Mouse (Mus musculus): ENCODE data around the gene Sh3bp5. TPM values are rescaled to one million over a fixed set of nuclear protein-coding genes. Genes with fewer than 3 reads are reported as not detected.

Sh3bp5 gene
- polyA plus RNA-seq, 2 experiments, result 6.4 to 14.7 TPM

GRCm38 (mm10) chr14:31402693-31403092, 33.2 kb downstream of the Sh3bp5 start:
- TF ChIP-seq CTCF (IDR thresholded peaks at IDR 0.05; ENCODE audit: low read depth) (no peak), EP300 (IDR thresholded peaks at IDR 0.05; ENCODE audit: low read depth) (no peak)
- WGBS (ENCODE audit: insufficient replicate concordance), result 31% methylated on average over 5 of the region's 5 CpGs
- no peak for ATAC-seq (ENCODE audit: insufficient read depth)
- Histone ChIP-seq H3K27me3 (ENCODE audit: control insufficient read depth, insufficient read depth, low read length) (no peaks in the 10 kb centered on the region), H3K36me3 (replicated peaks; ENCODE audit: control insufficient read depth, insufficient read depth, low read depth) (no peaks in the 10 kb centered on the region), H3K4me3 (ENCODE audit: insufficient read depth in 1 of 2, low read depth in 2 of 2, low read length in 2 of 2) (no peak overlapping the region), H3K4me2 (ENCODE audit: low read depth) (no peak overlapping the region), H3K4me1 (replicated peaks; ENCODE audit: control insufficient read depth in 2 of 2, insufficient read depth in 2 of 2, low read length in 1 of 2) (peaks cover 32 to 45% of the 10 kb centered on the region in 2 experiments), H3K9me3 (ENCODE audit: control insufficient read depth, low read length) (no peaks in the 10 kb centered on the region), H3K27ac (no peak overlapping the region), H3K9ac (replicated peaks) (no peak overlapping the region; the same call in 1 of the 2 replicates)
- DNase-seq (ENCODE audit: low read depth in 3 of 3, low spot score in 3 of 3), result no peak

- Histone ChIP-seq H3K9ac (replicated peaks) (no peak overlapping the region), H3K27me3 (ENCODE audit: control insufficient read depth, insufficient read depth, low read length) (no peaks in the 10 kb centered on the region), H3K9me3 (ENCODE audit: control insufficient read depth, low read length) (no peaks in the 10 kb centered on the region), H3K27ac (no peak overlapping the region; the same call in 1 of the 2 replicates), H3K4me3 (ENCODE audit: insufficient read depth in 1 of 2, low read depth in 2 of 2, low read length in 2 of 2) (no peak overlapping the region), H3K4me2 (ENCODE audit: low read depth) (no peak overlapping the region), H3K36me3 (replicated peaks; ENCODE audit: control insufficient read depth, insufficient read depth, low read depth) (no peaks in the 10 kb centered on the region), H3K4me1 (replicated peaks; ENCODE audit: control insufficient read depth in 2 of 2, insufficient read depth in 2 of 2, low read length in 1 of 2) (peaks cover 32 to 42% of the 10 kb centered on the region in 2 experiments)
- WGBS (ENCODE audit: insufficient replicate concordance), result 51% methylated on average over 6 of the region's 6 CpGs
- DNase-seq (ENCODE audit: low read depth in 3 of 3, low spot score in 3 of 3), result no peak
- no peak for ATAC-seq (ENCODE audit: insufficient read depth)
- TF ChIP-seq EP300 (IDR thresholded peaks at IDR 0.05; ENCODE audit: low read depth) (no peak), CTCF (IDR thresholded peaks at IDR 0.05; ENCODE audit: low read depth) (no peak)
Measured at GRCm38 (mm10) chr14:31401918-31402427, 33.9 kb downstream of the Sh3bp5 start.

- H3K27ac ChIP-seq, result no peak overlapping the region
- DNase-seq (ENCODE audit: low read depth in 3 of 3, low spot score in 3 of 3) (no peak), ATAC-seq (ENCODE audit: insufficient read depth) (no peak)
- H3K9ac ChIP-seq (replicated peaks), result no peak overlapping the region
- 63% methylated on average over 11 of the region's 11 CpGs for WGBS (ENCODE audit: insufficient replicate concordance)
- H3K36me3 ChIP-seq (replicated peaks; ENCODE audit: control insufficient read depth, insufficient read depth, low read depth), result no peaks in the 10 kb centered on the region
- no peaks in the 10 kb centered on the region for H3K27me3 ChIP-seq (ENCODE audit: control insufficient read depth, insufficient read depth, low read length)
- no peak overlapping the region for H3K4me2 ChIP-seq (ENCODE audit: low read depth)
- peaks cover 32 to 42% of the 10 kb centered on the region in 2 experiments for H3K4me1 ChIP-seq (replicated peaks; ENCODE audit: control insufficient read depth in 2 of 2, insufficient read depth in 2 of 2, low read length in 1 of 2)
- H3K4me3 ChIP-seq (ENCODE audit: insufficient read depth in 1 of 2, low read depth in 2 of 2, low read length in 2 of 2), result no peak overlapping the region
- no peaks in the 10 kb centered on the region for H3K9me3 ChIP-seq (ENCODE audit: control insufficient read depth, low read length)
- TF ChIP-seq EP300 (IDR thresholded peaks at IDR 0.05; ENCODE audit: low read depth) (no peak), CTCF (IDR thresholded peaks at IDR 0.05; ENCODE audit: low read depth) (no peak)
Measured at GRCm38 (mm10) chr14:31400896-31401295, 35.0 kb downstream of the Sh3bp5 start.

GRCm38 (mm10) chr14:31400246-31400645, 35.6 kb downstream of the Sh3bp5 start:
- H3K36me3 ChIP-seq (replicated peaks; ENCODE audit: control insufficient read depth, insufficient read depth, low read depth), result no peaks in the 10 kb centered on the region
- H3K4me2 ChIP-seq (ENCODE audit: low read depth), result no peak overlapping the region
- no peaks in the 10 kb centered on the region for H3K27me3 ChIP-seq (ENCODE audit: control insufficient read depth, insufficient read depth, low read length)
- H3K4me3 ChIP-seq (ENCODE audit: insufficient read depth in 1 of 2, low read depth in 2 of 2, low read length in 2 of 2), result no peak overlapping the region
- no peak overlapping the region for H3K27ac ChIP-seq
- ATAC-seq (ENCODE audit: insufficient read depth) (no peak), DNase-seq (ENCODE audit: low read depth in 3 of 3, low spot score in 3 of 3) (no peak)
- 74% methylated on average over 7 of the region's 7 CpGs for WGBS (ENCODE audit: insufficient replicate concordance)
- H3K4me1 ChIP-seq (replicated peaks; ENCODE audit: control insufficient read depth in 2 of 2, insufficient read depth in 2 of 2, low read length in 1 of 2), result peaks cover 32 to 38% of the 10 kb centered on the region in 2 experiments
- TF ChIP-seq CTCF (IDR thresholded peaks at IDR 0.05; ENCODE audit: low read depth), result no peak
- no peak for TF ChIP-seq EP300 (IDR thresholded peaks at IDR 0.05; ENCODE audit: low read depth)
- H3K9ac ChIP-seq (replicated peaks), result no peak overlapping the region
- no peaks in the 10 kb centered on the region for H3K9me3 ChIP-seq (ENCODE audit: control insufficient read depth, low read length)

GRCm38 (mm10) chr14:31399271-31399670, 36.6 kb downstream of the Sh3bp5 start:
- WGBS (ENCODE audit: insufficient replicate concordance), result 70% methylated on average over 3 of the region's 3 CpGs
- H3K36me3 ChIP-seq (replicated peaks; ENCODE audit: control insufficient read depth, insufficient read depth, low read depth), result no peaks in the 10 kb centered on the region
- ATAC-seq (ENCODE audit: insufficient read depth) (no peak), DNase-seq (ENCODE audit: low read depth in 3 of 3, low spot score in 3 of 3) (no peak)
- no peak overlapping the region for H3K27ac ChIP-seq
- H3K4me2 ChIP-seq (ENCODE audit: low read depth), result no peak overlapping the region
- no peak for TF ChIP-seq EP300 (IDR thresholded peaks at IDR 0.05; ENCODE audit: low read depth)
- TF ChIP-seq CTCF (IDR thresholded peaks at IDR 0.05; ENCODE audit: low read depth), result no peak
- peaks cover 23 to 28% of the 10 kb centered on the region in 2 experiments for H3K4me1 ChIP-seq (replicated peaks; ENCODE audit: control insufficient read depth in 2 of 2, insufficient read depth in 2 of 2, low read length in 1 of 2)
- H3K9ac ChIP-seq (replicated peaks), result no peak overlapping the region
- no peaks in the 10 kb centered on the region for H3K27me3 ChIP-seq (ENCODE audit: control insufficient read depth, insufficient read depth, low read length)
- H3K9me3 ChIP-seq (ENCODE audit: control insufficient read depth, low read length), result no peaks in the 10 kb centered on the region
- no peak overlapping the region for H3K4me3 ChIP-seq (ENCODE audit: insufficient read depth in 1 of 2, low read depth in 2 of 2, low read length in 2 of 2)
